Mouse (Mus musculus) heart, embryonic 12.5 days (tissue): Measurements from ENCODE around the gene Sh3bgrl2. TPM values are rescaled to one million over a fixed set of nuclear protein-coding genes. Genes with fewer than 3 reads are reported as not detected.

Experiments used
- ATAC-seq: fragments of 200-750 bp; cut with Nextera tagmentation; 2 replicates; pipeline ENCODE4 v1.8.0; 2017; ENCODE audit warnings: moderate TSS enrichment, moderate library complexity; ENCODE audit not compliant: insufficient number of reproducible peaks, low FRiP score
- H3K27ac ChIP-seq: fragments of 300-500 bp; sonication (generic); 2 replicates; pipeline ENCODE4 v1.5.1; 2016; ENCODE audit warnings: mild to moderate bottlenecking, moderate library complexity; ENCODE audit not compliant: poor library complexity, severe bottlenecking
- H3K27me3 ChIP-seq: fragments of 300-500 bp; sonication (generic); replicated peaks from 2 replicates; pipeline ENCODE4 v1.6.1; 2016; ENCODE audit warnings: mild to moderate bottlenecking, moderate library complexity
- H3K36me3 ChIP-seq: fragments of 300-500 bp; sonication (generic); 2 replicates; pipeline ENCODE4 v1.6.1; 2016; ENCODE audit warnings: mild to moderate bottlenecking, moderate library complexity
- H3K4me1 ChIP-seq: fragments of 300-500 bp; sonication (generic); replicated peaks from 2 replicates; pipeline ENCODE4 v1.6.1; 2016; ENCODE audit warnings: mild to moderate bottlenecking
- H3K4me2 ChIP-seq: fragments of 300-500 bp; sonication (generic); 2 replicates; pipeline ENCODE4 v1.6.1; 2016; ENCODE audit warnings: mild to moderate bottlenecking, moderate library complexity
- H3K4me3 ChIP-seq: fragments of 300-500 bp; sonication (generic); 2 replicates; pipeline ENCODE4 v1.5.1; 2016; ENCODE audit warnings: mild to moderate bottlenecking
- H3K9ac ChIP-seq: fragments of 300-500 bp; sonication (generic); 2 replicates; pipeline ENCODE4 v1.6.1; 2016; ENCODE audit warnings: mild to moderate bottlenecking, moderate library complexity
- H3K9me3 ChIP-seq: fragments of 300-500 bp; sonication (generic); replicated peaks from 2 replicates; pipeline ENCODE4 v1.6.1; 2016; ENCODE audit warnings: mild to moderate bottlenecking, moderate library complexity
- WGBS: fragments of 180-500 bp; shearing (Covaris S2); methylation state at CpG from one replicate; pipeline ENCODE4 v1.1.7; 2016; 5-methylcytosine and 5-hydroxymethylcytosine counted together
- polyA plus RNA-seq: library from polyadenylated mRNA; unstranded; fragments of >200 nt; fragmentation: Nextera tagmentation; extraction: Ambion mirVana; gene quantifications from 2 replicates; pipeline ENCODE4 v1.2.1, GENCODE M21; 2016

Sh3bgrl2 gene
- polyA plus RNA-seq, 1 experiment from 2014 or later: 19.0 TPM

DNA sequence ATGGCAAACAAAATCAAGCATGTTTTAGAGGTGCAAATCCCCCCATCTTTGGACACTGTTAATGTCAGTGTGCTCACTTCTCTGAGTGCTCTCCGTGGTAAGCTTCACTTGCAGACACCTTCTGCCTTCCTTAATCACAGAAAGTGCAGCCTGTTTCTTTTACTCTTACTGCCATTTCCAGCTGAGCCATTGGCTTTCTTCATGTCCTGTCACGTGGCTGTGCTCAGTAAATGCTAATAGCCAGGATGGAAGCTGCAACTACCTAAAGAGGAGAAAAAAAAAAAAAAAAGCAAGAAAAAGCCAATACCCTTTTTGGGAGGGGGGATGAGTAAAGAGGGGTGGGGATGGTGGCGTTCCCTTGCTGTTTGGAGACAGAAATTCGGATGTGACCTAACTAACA lies 95.7 kb downstream of the Sh3bgrl2 start:
- Histone ChIP-seq H3K4me1 (peaks cover 10% of the 10 kb centered on the region), H3K27me3 (no peaks in the 10 kb centered on the region), H3K36me3 (no peaks in the 10 kb centered on the region), H3K9ac (no peak overlapping the region), H3K27ac (no peak overlapping the region), H3K4me3 (no peak overlapping the region), H3K4me2 (no peak overlapping the region), H3K9me3 (no peaks in the 10 kb centered on the region)
- ATAC-seq: no peak
- WGBS: 49% methylated on average over 4 of the region's 4 CpGs

- 73% methylated on average over 2 of the region's 2 CpGs for WGBS
- Histone ChIP-seq H3K27ac (no peak overlapping the region), H3K36me3 (no peaks in the 10 kb centered on the region), H3K9ac (no peak overlapping the region), H3K4me1 (peaks cover 10% of the 10 kb centered on the region), H3K27me3 (no peaks in the 10 kb centered on the region), H3K4me2 (no peak overlapping the region), H3K9me3 (no peaks in the 10 kb centered on the region), H3K4me3 (no peak overlapping the region)
- ATAC-seq: no peak
Measured at GRCm38 (mm10) chr9:83646215-83646614, 98.1 kb downstream of the Sh3bgrl2 start.

- H3K4me3 ChIP-seq: no peak overlapping the region
- H3K27ac ChIP-seq: no peak overlapping the region
- WGBS: 87% methylated on average over 5 of the region's 5 CpGs
- no peaks in the 10 kb centered on the region for H3K27me3 ChIP-seq
- no peaks in the 10 kb centered on the region for H3K9me3 ChIP-seq
- ATAC-seq: no peak
- H3K4me2 ChIP-seq: no peak overlapping the region
- H3K9ac ChIP-seq: no peak overlapping the region
- H3K36me3 ChIP-seq: no peaks in the 10 kb centered on the region
- peaks cover 10% of the 10 kb centered on the region for H3K4me1 ChIP-seq
Measured at GRCm38 (mm10) chr9:83646691-83647090, 98.6 kb downstream of the Sh3bgrl2 start.

GRCm38 (mm10) chr9:83647919-83648705 lies 100.0 kb downstream of the Sh3bgrl2 start:
- H3K9ac ChIP-seq: no peak overlapping the region
- no peak for ATAC-seq
- no peak overlapping the region for H3K4me3 ChIP-seq
- 45% methylated on average over 7 of the region's 7 CpGs for WGBS
- no peak overlapping the region for H3K27ac ChIP-seq
- no peaks in the 10 kb centered on the region for H3K36me3 ChIP-seq
- no peaks in the 10 kb centered on the region for H3K9me3 ChIP-seq
- H3K4me2 ChIP-seq: no peak overlapping the region
- no peaks in the 10 kb centered on the region for H3K27me3 ChIP-seq
- H3K4me1 ChIP-seq: peaks cover 5% of the 10 kb centered on the region

- no peak overlapping the region for H3K4me2 ChIP-seq
- H3K4me1 ChIP-seq: 0 out of 2 replicates have a peak, but pooled peaks cover under 1% of the 10 kb centered on the region
- 24% methylated on average over 3 of the region's 3 CpGs for WGBS
- no peak for ATAC-seq
- H3K27me3 ChIP-seq: no peaks in the 10 kb centered on the region
- no peak overlapping the region for H3K4me3 ChIP-seq
- H3K27ac ChIP-seq: no peak overlapping the region
- no peak overlapping the region for H3K9ac ChIP-seq
- no peaks in the 10 kb centered on the region for H3K36me3 ChIP-seq
- no peaks in the 10 kb centered on the region for H3K9me3 ChIP-seq
Measured at GRCm38 (mm10) chr9:83648733-83649132, 100.6 kb downstream of the Sh3bgrl2 start.

DNA sequence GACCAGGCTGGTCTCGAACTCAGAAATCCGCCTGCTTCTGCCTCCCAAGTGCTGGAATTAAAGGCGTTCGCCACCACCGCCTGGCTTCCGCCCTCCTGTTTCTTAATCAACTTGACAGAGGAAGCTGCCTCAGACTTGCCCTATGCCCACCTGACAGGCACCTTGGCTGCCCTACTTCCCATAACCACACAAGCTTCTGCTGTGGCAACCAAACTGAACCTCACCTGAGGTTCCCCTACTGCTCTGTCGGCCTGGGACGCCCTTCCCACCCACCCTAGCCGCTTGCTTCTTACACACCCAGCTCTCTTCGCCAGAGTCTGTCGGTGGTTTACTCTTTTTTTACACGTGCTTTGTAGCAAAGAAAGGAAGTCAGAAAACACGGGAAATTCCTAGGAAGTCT lies 103.9 kb downstream of the Sh3bgrl2 start:
- H3K4me3 ChIP-seq: no peak overlapping the region
- peaks cover 6% of the 10 kb centered on the region for H3K4me1 ChIP-seq
- no peak overlapping the region for H3K4me2 ChIP-seq
- no peak overlapping the region for H3K27ac ChIP-seq
- no peaks in the 10 kb centered on the region for H3K36me3 ChIP-seq
- no peak for ATAC-seq
- H3K27me3 ChIP-seq: no peaks in the 10 kb centered on the region
- WGBS: 64% methylated on average over 13 of the region's 13 CpGs
- no peak overlapping the region for H3K9ac ChIP-seq
- H3K9me3 ChIP-seq: peaks cover 2% of the 10 kb centered on the region; the same call in 1 of the 2 replicates

DNA sequence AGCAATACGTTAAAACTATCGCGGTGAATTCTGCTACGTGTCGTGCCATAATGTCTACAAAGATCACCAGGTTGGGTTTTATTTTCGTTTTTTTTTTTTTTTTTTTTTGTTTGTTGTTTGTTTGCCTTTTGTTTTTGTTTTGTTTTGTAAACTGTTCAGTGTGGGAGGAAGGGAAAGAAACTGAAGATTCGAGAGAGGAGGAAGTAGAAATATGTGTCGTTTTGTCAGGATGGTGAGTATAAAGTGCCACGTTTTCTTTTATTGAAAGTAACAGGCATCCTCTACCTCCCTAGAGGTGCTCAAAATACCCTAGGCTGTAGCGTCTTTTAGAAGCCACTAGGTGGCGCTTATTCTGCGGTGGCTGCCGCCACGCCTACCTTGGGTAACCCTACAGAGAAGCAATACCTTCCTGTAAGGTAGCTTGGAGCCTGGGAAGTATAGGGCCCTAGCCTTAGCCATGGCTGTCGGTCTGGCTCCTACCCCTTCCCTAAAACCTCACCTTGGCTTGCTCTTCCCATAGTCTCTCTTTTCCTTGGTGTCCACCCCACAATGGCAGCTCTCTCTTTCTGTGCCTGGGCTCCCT lies 104.6 kb downstream of the Sh3bgrl2 start:
- ATAC-seq: no peak
- WGBS: 28% methylated on average over 15 of the region's 15 CpGs

GRCm38 (mm10) chr9:83654601-83655000 lies 106.5 kb downstream of the Sh3bgrl2 start:
- Histone ChIP-seq H3K4me2 (no peak overlapping the region), H3K4me3 (no peak overlapping the region), H3K27me3 (no peaks in the 10 kb centered on the region), H3K4me1 (peaks cover 10% of the 10 kb centered on the region), H3K27ac (no peak overlapping the region), H3K9me3 (peaks cover 2% of the 10 kb centered on the region; the same call in 1 of the 2 replicates), H3K36me3 (no peaks in the 10 kb centered on the region), H3K9ac (no peak overlapping the region)
- WGBS: 38% methylated on average over 5 of the region's 5 CpGs
- no peak for ATAC-seq

More for the DNA sequence above, 104.6 kb downstream of the Sh3bgrl2 start:
- H3K36me3 ChIP-seq: no peaks in the 10 kb centered on the region
- H3K27ac ChIP-seq: no peak overlapping the region
- peaks cover 2% of the 10 kb centered on the region; the same call in 1 of the 2 replicates for H3K9me3 ChIP-seq
- H3K9ac ChIP-seq: no peak overlapping the region
- no peaks in the 10 kb centered on the region for H3K27me3 ChIP-seq
- no peak overlapping the region for H3K4me2 ChIP-seq
- H3K4me3 ChIP-seq: no peak overlapping the region
- H3K4me1 ChIP-seq: peaks cover 10% of the 10 kb centered on the region

DNA sequence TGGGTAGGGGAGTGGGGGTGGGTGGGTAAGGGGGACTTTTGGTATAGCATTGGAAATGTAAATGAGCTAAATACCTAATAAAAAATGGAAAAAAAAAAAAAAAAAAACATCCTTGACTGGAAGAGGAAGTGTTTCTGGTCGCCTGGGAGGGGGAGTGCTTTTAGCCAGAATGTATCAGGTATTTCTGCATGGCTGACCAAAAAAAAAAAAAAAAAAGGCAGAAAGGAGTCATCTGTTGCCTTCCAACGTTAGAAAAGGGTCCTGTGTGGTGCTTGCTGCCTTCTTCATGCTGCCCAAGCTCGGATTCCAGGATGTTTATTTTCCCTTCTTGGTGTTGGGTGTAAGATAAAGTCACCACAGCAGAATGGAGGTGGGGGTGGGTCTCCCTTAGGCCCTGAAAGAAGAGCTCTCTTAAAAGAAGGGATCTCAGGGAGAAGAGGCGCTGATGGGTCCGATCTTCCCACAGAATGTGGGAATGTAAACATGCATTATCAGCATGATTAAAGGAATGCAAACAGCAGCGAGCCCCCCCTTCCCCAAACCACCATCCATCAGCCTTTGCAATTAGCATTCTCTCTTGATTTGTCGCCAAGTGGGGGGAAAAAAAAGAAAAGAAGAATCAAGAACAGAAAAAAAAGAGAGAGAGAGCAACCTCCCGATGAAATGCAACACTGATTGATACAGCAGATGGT lies 109.0 kb downstream of the Sh3bgrl2 start:
- peaks cover 2% of the 10 kb centered on the region; the same call in 1 of the 2 replicates for H3K9me3 ChIP-seq
- no peak overlapping the region for H3K9ac ChIP-seq
- 5% methylated on average over 8 of the region's 8 CpGs for WGBS
- peak overlapping the region; percentile 41 for H3K4me2 ChIP-seq
- H3K27ac ChIP-seq: no peak overlapping the region
- peaks cover 10% of the 10 kb centered on the region for H3K4me1 ChIP-seq
- no peak for ATAC-seq
- H3K27me3 ChIP-seq: no peaks in the 10 kb centered on the region
- no peaks in the 10 kb centered on the region for H3K36me3 ChIP-seq
- H3K4me3 ChIP-seq: 0 out of 2 replicates have a peak overlapping the region, but pooled peaks have one; percentile 13

DNA sequence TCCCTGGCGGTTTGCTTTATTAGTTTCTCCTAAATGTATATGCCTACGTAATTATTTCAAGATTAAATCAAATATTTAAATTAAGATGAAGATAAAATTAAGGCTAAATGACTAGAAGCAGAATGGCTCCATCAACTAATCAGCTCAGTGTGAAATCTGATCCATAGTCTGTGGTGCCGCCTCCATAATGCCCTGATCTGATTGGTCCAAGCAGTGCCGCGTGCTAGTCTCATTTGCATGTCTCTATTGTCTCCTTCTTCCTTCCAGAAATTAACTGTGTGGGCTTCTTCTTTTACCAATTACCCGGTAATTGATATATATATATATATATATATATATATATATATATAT lies 109.5 kb downstream of the Sh3bgrl2 start:
- no peaks in the 10 kb centered on the region for H3K36me3 ChIP-seq
- WGBS: 29% methylated on average over 6 of the region's 6 CpGs
- no peak for ATAC-seq
- peaks cover 2% of the 10 kb centered on the region; the same call in 1 of the 2 replicates for H3K9me3 ChIP-seq
- H3K4me1 ChIP-seq: peaks cover 10% of the 10 kb centered on the region
- no peak overlapping the region for H3K27ac ChIP-seq
- no peak overlapping the region for H3K4me3 ChIP-seq
- H3K9ac ChIP-seq: no peak overlapping the region
- H3K4me2 ChIP-seq: peak overlapping the region; percentile 41; the same call in 1 of the 2 replicates
- no peaks in the 10 kb centered on the region for H3K27me3 ChIP-seq

DNA sequence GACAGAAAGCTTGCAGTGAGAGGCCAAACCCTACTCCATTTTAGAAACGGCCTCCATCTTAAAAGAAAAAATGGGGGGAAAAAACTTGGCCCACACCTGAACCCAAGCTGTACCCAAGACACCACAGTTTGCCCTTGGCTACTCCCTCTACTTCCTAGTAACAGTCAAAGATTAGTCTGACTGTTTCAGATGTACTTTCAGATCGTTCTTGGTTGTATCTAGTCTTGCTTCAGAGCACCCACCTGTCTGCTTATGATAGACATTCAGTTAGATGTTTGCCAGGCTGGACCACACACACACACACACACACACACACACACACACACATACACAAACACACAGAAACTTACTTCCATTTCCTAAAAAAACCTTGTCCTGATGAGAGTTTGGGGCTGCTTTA lies 111.0 kb downstream of the Sh3bgrl2 start:
- no peaks in the 10 kb centered on the region for H3K36me3 ChIP-seq
- 84% methylated on average over 2 of the region's 2 CpGs for WGBS
- H3K4me1 ChIP-seq: peaks cover 10% of the 10 kb centered on the region
- H3K9me3 ChIP-seq: peaks cover 2% of the 10 kb centered on the region; the same call in 1 of the 2 replicates
- no peak overlapping the region for H3K27ac ChIP-seq
- H3K4me3 ChIP-seq: no peak overlapping the region
- no peaks in the 10 kb centered on the region for H3K27me3 ChIP-seq
- ATAC-seq: no peak
- H3K9ac ChIP-seq: no peak overlapping the region
- H3K4me2 ChIP-seq: no peak overlapping the region
